Mouse (Mus musculus): ENCODE data around the gene Grm6.

Grm6 gene

GRCm38 (mm10) chr11:50850177-50850735 is at the start of gene Grm6:
Gene Grm6 (plus strand): TSS chr11:50850685.
- peak; percentile 73 to 75 for DNase-seq (ENCODE audit: low spot score in 2 of 2)

GRCm38 (mm10) chr11:50814233-50814632 is 36.3 kb upstream of the Grm6 start:
- no peak for DNase-seq (ENCODE audit: low spot score in 2 of 2)

DNA sequence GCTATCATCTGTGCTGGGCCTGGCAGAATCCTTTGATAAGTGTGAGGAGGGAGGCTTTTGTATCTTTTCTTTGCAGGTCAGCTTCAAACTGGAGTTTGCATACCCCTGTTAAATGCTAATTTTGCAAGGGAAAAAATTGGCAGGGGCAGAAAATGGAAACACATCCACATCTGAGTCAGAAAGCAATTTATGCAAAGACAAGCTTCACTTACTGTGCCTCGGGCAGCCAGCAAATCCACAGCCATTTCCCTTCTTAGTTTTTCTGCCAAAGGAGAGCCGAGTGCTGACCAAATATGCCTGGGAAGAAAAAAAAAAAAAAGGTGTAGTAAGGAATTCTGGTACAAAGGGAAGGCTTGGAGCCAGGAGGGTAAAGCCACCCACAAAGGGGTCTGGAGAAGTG is 24.3 kb upstream of the Grm6 start:
- DNase-seq (ENCODE audit: low spot score in 2 of 2): no peak

DNA sequence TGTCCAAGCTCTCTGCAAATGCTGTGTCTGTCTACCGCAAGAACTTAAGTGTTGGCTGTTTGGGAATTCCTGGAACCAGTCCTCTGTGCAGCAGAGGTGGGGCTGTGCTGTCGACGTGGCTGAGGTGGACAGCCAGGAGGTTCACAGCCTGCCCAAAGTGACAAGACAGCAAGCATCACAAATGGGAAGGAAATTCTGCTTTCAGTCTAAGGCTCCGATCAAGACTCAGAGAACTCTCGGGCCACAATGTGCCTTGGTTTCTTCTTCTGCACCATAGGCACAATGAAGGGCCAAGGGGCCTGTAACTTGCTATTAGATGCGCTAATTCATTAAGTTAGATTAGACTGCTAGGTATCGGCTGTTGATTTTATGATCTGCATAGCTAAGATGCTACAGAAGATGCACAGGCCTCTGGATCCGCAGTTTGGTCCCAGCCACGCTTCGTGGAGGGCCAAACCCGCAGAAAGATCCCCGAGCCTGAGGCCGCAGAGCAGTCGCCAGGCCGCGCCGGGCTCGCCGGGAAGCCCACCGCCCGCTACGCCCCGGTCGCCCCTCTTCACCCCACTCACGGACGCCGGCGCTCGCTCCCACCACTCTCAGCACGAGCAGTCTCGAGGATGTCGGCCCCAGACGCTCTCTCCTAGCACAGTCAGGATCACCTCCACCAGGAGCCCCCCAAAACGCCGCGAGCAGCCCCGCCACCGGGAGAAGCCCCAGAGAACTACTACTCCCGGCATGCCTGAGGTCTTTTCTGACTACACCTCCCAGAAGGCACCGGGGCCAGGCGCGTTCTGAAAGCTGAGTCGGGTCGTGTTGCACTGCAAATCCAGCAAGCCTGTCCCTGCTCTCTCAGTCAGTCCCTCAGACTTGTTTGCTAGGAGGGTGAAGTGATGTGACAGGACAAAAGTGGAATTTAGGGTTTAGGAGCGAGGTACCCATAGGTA is 23.2 kb upstream of the Grm6 start, which contains the start of gene Zfp354c:
TSS of gene Zfp354c (minus strand) at position 715 of the 944 bp plus-strand sequence.
- peak; percentile 77 to 82 for DNase-seq (ENCODE audit: low spot score in 2 of 2)

DNA sequence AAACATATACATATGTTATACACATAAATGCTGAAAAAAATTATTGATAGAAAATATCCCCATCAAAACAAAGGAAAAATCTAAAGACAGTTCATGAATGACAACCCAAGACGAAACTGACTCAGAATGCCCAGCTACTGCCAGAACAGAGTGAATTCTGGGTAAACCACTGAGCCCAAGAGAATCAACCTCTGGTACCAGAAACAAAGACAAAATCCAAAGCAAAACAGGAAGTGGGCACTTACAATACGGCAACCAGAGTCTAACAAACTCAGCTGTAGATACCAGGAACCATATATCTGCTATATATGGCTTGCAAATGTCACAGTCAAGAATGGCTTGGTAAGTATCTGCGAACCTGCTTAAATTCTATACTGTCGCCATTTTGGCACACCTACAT is 14.8 kb upstream of the Grm6 start:
- peak; percentile 67 to 69 for DNase-seq (ENCODE audit: low spot score in 2 of 2)

DNA sequence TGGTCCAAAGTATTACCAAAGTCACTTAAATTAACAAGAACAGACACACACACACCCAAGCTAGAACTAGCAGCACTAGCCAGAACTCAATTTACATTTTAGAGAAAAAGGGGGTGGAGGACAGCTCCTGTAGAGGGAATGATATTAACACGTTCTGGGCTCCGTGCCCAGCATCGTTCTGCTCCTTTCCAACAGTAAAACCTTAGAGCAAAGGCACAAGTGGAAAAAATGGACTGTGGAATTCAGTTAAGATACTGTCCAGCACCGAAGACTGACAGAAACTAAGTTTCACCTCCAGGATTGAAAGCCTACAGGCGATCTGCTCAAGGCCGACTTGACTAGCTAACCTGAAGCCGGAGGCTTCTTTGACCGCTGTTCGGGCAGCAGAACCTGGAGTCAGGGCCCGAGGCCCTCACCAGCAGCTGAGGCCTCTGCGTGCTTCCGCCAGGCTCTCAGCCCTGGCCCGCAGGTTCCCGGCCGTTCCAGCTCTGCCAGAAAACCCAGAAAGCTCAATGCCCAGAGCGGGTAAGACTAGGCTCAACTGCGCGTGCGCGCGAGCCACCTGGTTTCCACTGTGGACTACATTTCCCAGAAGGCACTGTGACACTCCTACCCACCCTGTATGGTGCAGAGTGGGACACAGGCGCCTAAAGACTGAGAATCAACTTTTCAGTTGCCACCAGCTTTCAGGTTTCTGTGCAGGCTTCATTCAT is 9.3 kb upstream of the Grm6 start, which contains the start of gene Zfp879:
TSS of gene Zfp879 (minus strand) at position 530 of the 713 bp plus-strand sequence.
- peak; percentile 79 to 85 for DNase-seq (ENCODE audit: low spot score in 2 of 2)

GRCm38 (mm10) chr11:50845951-50846350 is 4.5 kb upstream of the Grm6 start:
- no peak for DNase-seq (ENCODE audit: low spot score in 2 of 2)

GRCm38 (mm10) chr11:50847047-50847446 is 3.4 kb upstream of the Grm6 start:
- peak in 1 of 2 experiments; percentile 26 for DNase-seq (ENCODE audit: low spot score in 2 of 2)

DNA sequence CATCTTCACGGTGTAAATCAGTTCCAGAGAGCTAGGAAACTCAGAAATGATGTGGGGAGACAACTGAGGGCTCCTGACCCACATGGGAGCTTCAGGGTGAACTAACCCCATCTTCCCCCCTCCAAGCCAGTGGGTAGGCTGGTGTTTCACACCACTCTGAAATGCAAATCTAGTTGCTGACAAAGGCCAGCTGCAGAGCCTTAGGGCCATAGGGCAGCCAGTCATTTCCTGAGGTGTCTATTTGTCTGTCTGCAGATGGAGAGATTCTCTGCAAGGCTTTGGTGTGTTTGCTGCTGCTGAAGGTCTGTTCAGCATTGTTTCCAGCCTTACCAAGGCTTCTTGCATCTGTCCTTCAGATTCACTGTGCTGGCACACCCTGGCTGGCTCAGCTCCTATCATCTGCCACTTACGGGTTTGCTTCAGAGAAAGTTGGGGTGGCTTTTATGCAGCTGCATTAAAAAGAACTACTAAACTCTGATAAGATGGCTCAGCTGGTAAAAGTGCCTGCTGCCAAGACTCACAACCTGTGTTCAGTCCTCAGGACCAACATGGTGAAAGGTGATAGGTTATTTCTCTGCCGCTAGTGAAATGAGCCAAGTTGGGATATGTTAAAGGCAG is 1.9 kb upstream of the Grm6 start:
- DNase-seq (ENCODE audit: low spot score in 2 of 2): peak; percentile 60 to 70

DNA sequence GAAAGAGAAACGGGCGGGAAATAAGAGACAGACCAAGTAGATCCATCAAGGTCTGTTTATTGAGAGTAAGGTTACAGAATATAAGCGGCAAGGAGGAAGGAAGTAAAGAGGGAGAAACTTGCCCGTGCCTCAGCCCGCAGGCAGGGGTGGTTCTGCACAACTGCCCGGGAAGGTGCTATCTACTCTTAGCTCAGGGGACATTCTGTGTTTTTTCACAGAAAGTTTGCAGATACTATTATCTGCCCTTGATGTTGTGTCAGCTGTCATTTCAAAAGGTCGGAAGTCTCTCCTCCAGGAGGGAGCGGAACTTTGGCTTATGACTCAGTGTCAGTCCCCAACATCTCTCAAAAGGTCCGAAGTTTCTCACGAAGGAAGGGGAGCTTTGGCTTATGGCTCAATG is 1.2 kb upstream of the Grm6 start:
- DNase-seq (ENCODE audit: low spot score in 2 of 2): peak; percentile 66 to 67

DNA sequence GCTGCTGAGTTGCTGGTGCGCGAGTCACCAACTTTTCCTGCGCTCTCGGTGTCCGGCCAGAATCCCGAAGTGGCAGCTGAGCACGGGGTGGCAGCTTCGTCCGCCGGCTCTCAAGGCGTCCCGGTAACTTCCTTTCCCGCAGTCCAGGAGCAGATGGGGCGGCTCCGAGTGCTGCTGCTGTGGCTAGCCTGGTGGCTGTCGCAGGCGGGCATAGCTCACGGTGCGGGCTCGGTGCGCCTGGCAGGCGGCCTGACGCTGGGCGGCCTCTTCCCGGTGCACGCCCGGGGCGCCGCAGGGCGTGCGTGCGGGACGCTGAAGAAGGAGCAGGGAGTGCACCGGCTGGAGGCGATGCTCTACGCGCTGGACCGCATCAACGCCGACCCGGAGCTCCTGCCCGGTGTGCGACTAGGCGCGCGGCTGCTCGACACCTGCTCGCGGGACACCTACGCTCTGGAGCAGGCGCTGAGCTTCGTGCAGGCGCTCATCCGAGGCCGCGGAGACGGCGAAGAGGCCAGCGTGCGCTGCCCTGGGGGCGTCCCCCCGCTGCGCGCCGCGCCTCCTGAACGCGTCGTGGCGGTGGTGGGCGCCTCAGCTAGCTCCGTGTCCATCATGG is 610 bp downstream of the Grm6 start:
- peak; percentile 35 to 42 for DNase-seq (ENCODE audit: low spot score in 2 of 2)

GRCm38 (mm10) chr11:50878641-50879040 is 28.2 kb downstream of the Grm6 start:
- no peak for DNase-seq (ENCODE audit: low spot score in 2 of 2)

- no peak for DNase-seq (ENCODE audit: low spot score in 2 of 2)
These were observed 33.3 kb downstream of the Grm6 start for GRCm38 (mm10) chr11:50883756-50884155.

DNA sequence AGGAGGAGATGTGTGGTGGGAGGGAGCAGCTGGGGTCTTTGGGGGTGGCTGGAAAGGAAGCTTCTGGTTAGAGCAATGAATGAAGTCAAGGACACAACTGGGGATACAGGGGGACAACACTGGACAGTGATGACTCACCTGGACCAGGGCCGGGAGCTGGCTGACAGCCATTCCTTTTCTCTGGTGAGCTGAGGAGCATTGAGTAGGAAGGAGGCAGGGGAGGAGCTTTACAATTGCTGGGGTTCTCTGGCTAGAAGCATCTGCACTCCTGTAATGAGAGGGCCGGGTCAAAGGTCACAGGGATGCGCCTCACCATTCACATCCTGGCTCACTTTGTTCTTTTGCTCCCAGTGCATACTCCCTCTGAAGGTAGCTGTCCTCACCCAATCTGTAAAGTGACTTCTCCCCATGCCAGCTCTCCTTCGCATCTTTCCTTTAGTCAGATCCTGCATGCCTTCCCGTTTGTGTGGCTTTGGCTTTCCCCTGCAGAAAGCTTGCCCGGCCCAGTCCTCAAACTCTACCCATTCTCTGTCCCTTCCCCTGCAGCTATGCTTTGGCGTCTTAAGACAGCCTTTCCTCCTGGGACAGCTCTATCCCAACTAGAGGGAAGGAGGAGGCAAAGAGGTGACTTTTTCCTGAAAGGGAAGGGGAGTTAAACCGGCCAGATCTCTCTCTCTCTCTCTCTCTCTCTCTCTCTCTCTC is 35.9 kb downstream of the Grm6 start:
- DNase-seq (ENCODE audit: low spot score in 2 of 2): no peak

DNA sequence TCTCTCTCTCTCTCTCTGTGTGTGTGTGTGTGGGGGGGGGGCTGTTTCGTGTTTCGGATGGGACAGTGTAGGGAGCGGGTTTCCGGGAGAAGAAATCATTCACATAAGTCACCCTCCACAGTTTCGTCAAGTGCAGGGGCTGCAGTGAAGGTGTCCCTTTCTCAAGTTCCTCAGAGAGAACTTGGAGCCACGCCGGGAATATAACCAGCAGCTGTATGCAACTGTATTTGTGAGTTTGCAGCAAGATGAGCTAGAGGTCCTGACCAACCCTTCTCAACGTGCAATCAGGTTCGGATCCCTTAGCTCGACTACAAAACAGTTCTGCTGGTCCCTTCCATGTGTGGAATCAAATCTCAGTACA is 36.4 kb downstream of the Grm6 start:
- no peak for DNase-seq (ENCODE audit: low spot score in 2 of 2)

DNA sequence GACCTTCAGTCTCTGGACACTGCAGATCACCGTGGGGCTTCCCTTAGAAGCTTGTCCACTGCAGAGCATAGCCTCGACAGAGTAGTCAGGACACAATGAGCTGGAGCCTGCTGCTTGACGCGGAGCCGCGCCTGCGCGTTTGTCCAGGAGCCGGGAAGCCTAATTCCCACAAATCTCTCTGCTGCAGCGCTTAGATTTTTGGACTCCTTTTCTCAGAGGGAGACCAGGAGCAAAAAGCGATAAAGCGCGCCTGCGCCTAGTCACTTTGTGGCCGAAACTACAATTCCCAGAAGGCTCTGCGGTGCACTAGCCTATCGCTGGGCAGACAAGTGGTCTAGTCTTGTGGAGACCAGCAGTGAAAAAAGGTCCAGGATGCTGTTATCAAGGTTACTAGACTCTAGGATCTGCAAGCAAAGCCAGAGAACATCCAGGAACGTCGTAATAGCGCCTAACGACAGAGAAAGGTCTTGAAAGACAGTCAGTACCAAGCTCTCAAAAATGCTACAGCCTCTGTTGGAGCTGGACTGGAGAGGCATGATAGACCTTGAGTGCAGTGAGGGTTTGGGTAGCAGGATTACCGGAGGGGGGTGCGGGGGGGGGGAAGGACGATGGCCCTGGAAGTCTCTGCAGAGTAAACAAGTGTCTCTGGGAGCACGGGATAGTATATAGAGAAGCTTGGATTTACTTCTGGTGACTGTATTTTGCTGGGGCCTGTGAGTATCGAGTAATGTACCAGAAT is 37.1 kb downstream of the Grm6 start, which contains the start of gene Zfp454:
TSS of gene Zfp454 (minus strand) at position 262 of the 739 bp plus-strand sequence.
- DNase-seq (ENCODE audit: low spot score in 2 of 2): peak; percentile 27 to 39

DNA sequence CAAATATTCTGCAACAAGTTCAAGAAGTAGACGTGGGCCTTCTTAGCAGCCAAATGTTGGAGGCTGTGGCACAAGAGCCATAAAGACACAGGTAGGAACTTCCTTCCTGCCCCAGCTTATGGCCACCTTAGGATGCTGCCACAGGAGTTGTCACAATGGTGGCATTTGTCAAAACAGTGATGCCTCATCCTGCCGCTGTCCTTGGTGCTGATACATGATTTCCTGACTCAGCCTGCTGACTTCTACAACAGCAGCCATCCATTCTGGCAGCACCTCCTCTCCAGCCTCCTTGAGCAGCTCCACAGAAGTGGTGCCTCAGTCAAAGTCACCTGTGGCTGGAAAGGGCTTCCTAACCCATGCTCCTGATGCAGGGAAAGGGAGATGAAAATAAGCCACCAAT is 42.0 kb downstream of the Grm6 start:
- no peak for DNase-seq (ENCODE audit: low spot score in 2 of 2)

- DNase-seq (ENCODE audit: low spot score in 2 of 2): no peak
These were observed 46.9 kb downstream of the Grm6 start for GRCm38 (mm10) chr11:50897359-50897758.

GRCm38 (mm10) chr11:50908136-50908535 is 57.7 kb downstream of the Grm6 start:
- no peak for DNase-seq (ENCODE audit: low spot score in 2 of 2)

DNA sequence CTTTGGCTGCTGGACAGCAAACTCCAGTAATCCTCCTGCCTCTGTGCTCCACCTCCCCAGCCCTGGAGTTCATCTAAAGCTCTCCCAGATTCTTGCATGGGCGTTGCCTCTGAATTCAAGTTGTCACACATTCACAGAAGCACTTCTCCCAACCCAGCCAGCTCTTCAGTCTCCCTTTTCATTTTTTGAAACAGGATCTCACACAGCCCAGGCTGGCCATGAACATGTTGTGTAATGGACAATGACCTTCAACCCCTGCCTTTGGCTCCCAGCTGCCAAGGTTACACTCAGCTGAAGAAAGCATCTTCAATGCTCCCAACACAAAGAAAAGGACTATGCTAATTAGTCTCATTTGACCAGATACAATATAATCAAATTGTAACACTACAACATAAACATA is 62.8 kb downstream of the Grm6 start:
- DNase-seq (ENCODE audit: low spot score in 2 of 2): no peak

Data from spleen, postnatal 36 days (tissue).